Mouse (Mus musculus) kidney, embryonic 14.5 days (tissue): Measurements from ENCODE around the gene Plekha1. TPM values are rescaled to one million over a fixed set of nuclear protein-coding genes. Genes with fewer than 3 reads are reported as not detected.

Source experiments
- ATAC-seq: fragments of 200-750 bp; cut with Nextera tagmentation; 2 replicates; pipeline ENCODE4 v1.8.0; 2017; ENCODE audit warnings: moderate number of reproducible peaks, mild to moderate bottlenecking, moderate TSS enrichment, moderate library complexity; ENCODE audit not compliant: low FRiP score, low TSS enrichment
- H3K27ac ChIP-seq: fragments of 300-500 bp; sonication (generic); 2 replicates; pipeline ENCODE4 v1.5.1; 2014; ENCODE audit warnings: low read depth, mild to moderate bottlenecking, low read length, moderate library complexity, mixed read lengths
- H3K27me3 ChIP-seq: fragments of 300-500 bp; sonication (generic); 2 replicates; pipeline ENCODE4 v1.6.1; 2014; ENCODE audit warnings: mild to moderate bottlenecking, low read length; ENCODE audit not compliant: control insufficient read depth, insufficient read depth
- H3K36me3 ChIP-seq: fragments of 300-500 bp; sonication (generic); 2 replicates; pipeline ENCODE4 v1.6.1; 2014; ENCODE audit warnings: low read length, mixed read lengths; ENCODE audit not compliant: control insufficient read depth, insufficient read depth
- H3K4me1 ChIP-seq: fragments of 300-500 bp; sonication (generic); 2 replicates; pipeline ENCODE4 v1.6.1; 2014; ENCODE audit warnings: low read length, mixed read lengths; ENCODE audit not compliant: control insufficient read depth, insufficient read depth
- H3K4me2 ChIP-seq: fragments of 300-500 bp; sonication (generic); replicated peaks from 2 replicates; pipeline ENCODE4 v1.6.1; 2014; ENCODE audit warnings: low read depth, mild to moderate bottlenecking, low read length
- H3K4me3 ChIP-seq: fragments of 300-500 bp; sonication (generic); 2 replicates; pipeline ENCODE4 v1.5.1; 2014; ENCODE audit warnings: mild to moderate bottlenecking, low read length
- H3K9ac ChIP-seq: fragments of 300-500 bp; sonication (generic); 2 replicates; pipeline ENCODE4 v1.6.1; 2014; ENCODE audit warnings: low read depth, mild to moderate bottlenecking, low read length, moderate library complexity
- H3K9me3 ChIP-seq: fragments of 300-500 bp; sonication (generic); 2 replicates; pipeline ENCODE4 v1.6.1; 2016; ENCODE audit warnings: low read length; ENCODE audit not compliant: control insufficient read depth
- WGBS: fragments of 180-500 bp; shearing (Covaris S2); extraction: QIAGEN DNeasy Blood & Tissue Kit; methylation state at CpG from one replicate; pipeline ENCODE4 v1.1.7; 2014; 5-methylcytosine and 5-hydroxymethylcytosine counted together
- polyA plus RNA-seq: library from polyadenylated mRNA; unstranded; fragments of >200 nt; fragmentation: Nextera tagmentation; extraction: Ambion mirVana; gene quantifications from 2 replicates; pipeline ENCODE4 v1.2.1, GENCODE M21; 2014

Plekha1 gene
- polyA plus RNA-seq, 1 experiment from 2014 or later: 72.9 TPM

- Histone ChIP-seq H3K4me3 (no peak overlapping the region), H3K27me3 (no peaks in the 10 kb centered on the region), H3K4me2 (no peak overlapping the region), H3K9ac (no peak overlapping the region), H3K36me3 (no peaks in the 10 kb centered on the region), H3K27ac (no peak overlapping the region), H3K4me1 (peaks cover 11% of the 10 kb centered on the region), H3K9me3 (no peaks in the 10 kb centered on the region)
- 89% methylated on average over 5 of the region's 5 CpGs for WGBS
- ATAC-seq: no peak
Observed at GRCm38 (mm10) chr7:130831586-130831985, 34.0 kb upstream of the Plekha1 start.

GRCm38 (mm10) chr7:130834299-130834698, 31.3 kb upstream of the Plekha1 start:
- no peak overlapping the region for H3K9ac ChIP-seq
- H3K4me2 ChIP-seq: no peak overlapping the region
- WGBS: 23% methylated on average over 18 of the region's 21 CpGs

GRCm38 (mm10) chr7:130834958-130835861, 30.3 kb upstream of the Plekha1 start:
- ATAC-seq: 0 out of 2 replicates have a peak, but pooled peaks have one; percentile 14
- peaks cover 32% of the 10 kb centered on the region for H3K4me1 ChIP-seq
- H3K27me3 ChIP-seq: no peaks in the 10 kb centered on the region
- H3K4me2 ChIP-seq: no peak overlapping the region
- H3K4me3 ChIP-seq: no peak overlapping the region
- 7% methylated on average over 18 of the region's 18 CpGs for WGBS
- H3K36me3 ChIP-seq: no peaks in the 10 kb centered on the region
- H3K9me3 ChIP-seq: no peaks in the 10 kb centered on the region
- H3K27ac ChIP-seq: peak overlapping the region; percentile 67; the same call in 1 of the 2 replicates
- H3K9ac ChIP-seq: no peak overlapping the region

More at GRCm38 (mm10) chr7:130834299-130834698, 31.3 kb upstream of the Plekha1 start:
- Histone ChIP-seq H3K27ac (no peak overlapping the region), H3K4me3 (no peak overlapping the region), H3K4me1 (peaks cover 30% of the 10 kb centered on the region), H3K36me3 (no peaks in the 10 kb centered on the region), H3K9me3 (no peaks in the 10 kb centered on the region), H3K27me3 (no peaks in the 10 kb centered on the region)
- ATAC-seq: peak; percentile 97

GRCm38 (mm10) chr7:130836066-130836465, 29.5 kb upstream of the Plekha1 start:
- Histone ChIP-seq H3K4me1 (peaks cover 32% of the 10 kb centered on the region), H3K4me2 (no peak overlapping the region), H3K27me3 (no peaks in the 10 kb centered on the region), H3K27ac (no peak overlapping the region), H3K9ac (no peak overlapping the region), H3K9me3 (no peaks in the 10 kb centered on the region), H3K36me3 (no peaks in the 10 kb centered on the region), H3K4me3 (no peak overlapping the region)
- ATAC-seq: no peak
- 66% methylated on average over 9 of the region's 9 CpGs for WGBS

DNA sequence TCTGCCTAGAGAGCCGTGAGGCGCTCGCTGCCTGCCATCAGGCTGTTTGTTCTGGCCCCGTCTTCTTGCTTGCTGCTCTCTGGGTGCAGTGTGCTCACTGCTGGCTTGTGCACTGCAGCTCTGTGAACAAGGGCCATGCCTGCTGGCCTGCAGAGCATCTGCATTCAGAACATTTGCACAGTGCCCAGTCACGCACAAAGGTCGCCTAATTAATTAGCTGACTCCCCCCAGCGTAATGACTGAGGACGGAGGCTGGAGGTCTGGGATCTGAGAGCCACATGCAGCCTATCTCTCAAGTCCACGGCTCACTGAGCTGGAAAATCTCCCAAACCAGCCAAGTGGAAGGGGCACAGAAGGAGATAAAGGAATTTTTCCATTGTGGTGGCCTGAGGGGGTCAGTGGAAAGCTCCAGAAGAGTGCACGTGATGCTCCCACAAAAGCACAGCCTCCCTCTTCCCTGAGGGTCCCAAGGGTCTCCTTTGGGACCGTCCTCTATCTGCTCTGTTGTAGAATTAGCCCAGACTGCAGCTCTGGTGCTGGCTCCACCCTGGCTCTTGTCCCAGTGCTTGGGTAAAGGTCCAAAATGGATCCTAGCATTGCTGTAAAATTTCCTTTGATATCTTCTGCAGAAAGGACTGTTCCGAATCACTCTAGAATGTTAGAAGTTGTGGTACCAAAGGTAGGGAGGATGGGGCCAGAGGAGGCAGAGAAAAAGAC, 27.5 kb upstream of the Plekha1 start:
- Histone ChIP-seq H3K4me2 (0 out of 2 replicates have a peak overlapping the region, but pooled peaks have one; percentile 5), H3K27me3 (no peaks in the 10 kb centered on the region), H3K36me3 (no peaks in the 10 kb centered on the region), H3K9ac (no peak overlapping the region), H3K4me3 (no peak overlapping the region), H3K4me1 (peaks cover 32% of the 10 kb centered on the region), H3K27ac (peak overlapping the region; percentile 85), H3K9me3 (no peaks in the 10 kb centered on the region)
- peak; percentile 72 for ATAC-seq
- 24% methylated on average over 12 of the region's 12 CpGs for WGBS

GRCm38 (mm10) chr7:130838658-130839025, 26.9 kb upstream of the Plekha1 start:
- Histone ChIP-seq H3K27ac (peak overlapping the region; percentile 85; the same call in 1 of the 2 replicates), H3K36me3 (no peaks in the 10 kb centered on the region), H3K4me3 (no peak overlapping the region), H3K27me3 (no peaks in the 10 kb centered on the region), H3K4me1 (peaks cover 32% of the 10 kb centered on the region), H3K4me2 (no peak overlapping the region), H3K9ac (no peak overlapping the region), H3K9me3 (no peaks in the 10 kb centered on the region)
- ATAC-seq: no peak
- WGBS: 59% methylated on average over 3 of the region's 3 CpGs

- H3K9me3 ChIP-seq: no peaks in the 10 kb centered on the region
- ATAC-seq: no peak
- no peaks in the 10 kb centered on the region for H3K36me3 ChIP-seq
- H3K27ac ChIP-seq: no peak overlapping the region
- H3K4me3 ChIP-seq: no peak overlapping the region
- no peak overlapping the region for H3K9ac ChIP-seq
- peaks cover 32% of the 10 kb centered on the region for H3K4me1 ChIP-seq
- H3K4me2 ChIP-seq: no peak overlapping the region
- 81% methylated on average over 12 of the region's 12 CpGs for WGBS
- no peaks in the 10 kb centered on the region for H3K27me3 ChIP-seq
Observed at GRCm38 (mm10) chr7:130839380-130840100, 26.0 kb upstream of the Plekha1 start.

GRCm38 (mm10) chr7:130847164-130847718, 18.3 kb upstream of the Plekha1 start:
- Histone ChIP-seq H3K27me3 (no peaks in the 10 kb centered on the region), H3K4me1 (no peaks in the 10 kb centered on the region; the same call in 1 of the 2 replicates), H3K36me3 (no peaks in the 10 kb centered on the region), H3K27ac (no peak overlapping the region), H3K4me2 (no peak overlapping the region), H3K9ac (no peak overlapping the region), H3K9me3 (no peaks in the 10 kb centered on the region), H3K4me3 (no peak overlapping the region)
- no peak for ATAC-seq
- 86% methylated on average over 17 of the region's 17 CpGs for WGBS
